Mouse (Mus musculus) intestine, embryonic 15.5 days (tissue): Measurements from ENCODE around the gene Chpf2. TPM values are rescaled to one million over a fixed set of nuclear protein-coding genes. Genes with fewer than 3 reads are reported as not detected.
A peak's percentile ranks its signal among the peaks of the same experiment; 100 is the strongest.

Source experiments
- ATAC-seq: fragments of 200-750 bp; cut with Nextera tagmentation; 2 replicates; pipeline ENCODE4 v1.8.0; 2017; ENCODE audit warnings: moderate TSS enrichment, moderate library complexity
- H3K27ac ChIP-seq: fragments of 300-500 bp; sonication (generic); 2 replicates; pipeline ENCODE4 v1.5.1; 2015; ENCODE audit warnings: mild to moderate bottlenecking, inconsistent platforms
- H3K27me3 ChIP-seq: fragments of 300-500 bp; sonication (generic); replicated peaks from 2 replicates; pipeline ENCODE4 v1.6.1; 2015; ENCODE audit warnings: inconsistent platforms
- H3K36me3 ChIP-seq: fragments of 300-500 bp; sonication (generic); 2 replicates; pipeline ENCODE4 v1.6.1; 2015; ENCODE audit warnings: inconsistent platforms
- H3K4me1 ChIP-seq: fragments of 300-500 bp; sonication (generic); replicated peaks from 2 replicates; pipeline ENCODE4 v1.6.1; 2015; ENCODE audit warnings: inconsistent platforms
- H3K4me2 ChIP-seq: fragments of 300-500 bp; sonication (generic); replicated peaks from 2 replicates; pipeline ENCODE4 v1.6.1; 2015; ENCODE audit warnings: mild to moderate bottlenecking, inconsistent platforms
- H3K4me3 ChIP-seq: fragments of 300-500 bp; sonication (generic); replicated peaks from 2 replicates; pipeline ENCODE4 v1.5.1; 2015; ENCODE audit warnings: inconsistent platforms
- H3K9ac ChIP-seq: fragments of 300-500 bp; sonication (generic); 2 replicates; pipeline ENCODE4 v1.6.1; 2015; ENCODE audit warnings: inconsistent platforms
- H3K9me3 ChIP-seq: fragments of 300-500 bp; sonication (generic); 2 replicates; pipeline ENCODE4 v1.6.1; 2016; ENCODE audit warnings: inconsistent platforms
- WGBS: fragments of 180-500 bp; shearing (Covaris S2); methylation state at CpG from one replicate; pipeline ENCODE4 v1.1.7; 2015; 5-methylcytosine and 5-hydroxymethylcytosine counted together
- polyA plus RNA-seq: library from polyadenylated mRNA; unstranded; fragments of >200 nt; fragmentation: Nextera tagmentation; extraction: Ambion mirVana; gene quantifications from 2 replicates; pipeline ENCODE4 v1.2.1, GENCODE M21; 2015

Gene Chpf2
- polyA plus RNA-seq, 1 experiment from 2014 or later = 16.0 TPM

DNA sequence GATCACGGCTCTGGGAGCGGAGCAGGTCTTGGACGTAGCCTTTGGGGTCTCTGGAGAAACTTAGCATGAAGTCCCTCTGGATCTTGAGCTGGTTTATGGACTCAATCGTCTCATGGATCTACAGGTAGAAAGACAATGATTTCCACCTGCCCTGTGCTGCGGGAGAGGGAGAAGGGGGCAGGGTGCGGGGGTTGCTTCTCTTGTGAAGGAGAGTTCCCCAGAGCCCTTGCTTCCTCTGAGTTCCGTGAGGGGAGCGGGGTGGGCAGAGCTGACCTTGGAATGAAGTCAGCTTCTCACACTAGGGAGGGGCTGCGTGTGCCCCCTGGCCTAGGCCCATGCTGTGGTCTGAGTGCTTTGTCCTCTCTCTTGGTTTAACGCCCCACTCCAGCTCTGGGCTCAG lies 6.7 kb downstream of the Chpf2 start:
- peaks cover 21% of the 10 kb centered on the region for H3K36me3 ChIP-seq
- no peak for ATAC-seq
- H3K4me3 ChIP-seq = no peak overlapping the region
- 85% methylated on average over 10 of the region's 10 CpGs for WGBS
- H3K4me1 ChIP-seq = peaks cover 24% of the 10 kb centered on the region
- H3K9ac ChIP-seq = no peak overlapping the region
- H3K4me2 ChIP-seq = no peak overlapping the region
- H3K9me3 ChIP-seq = no peaks in the 10 kb centered on the region
- no peaks in the 10 kb centered on the region for H3K27me3 ChIP-seq
- H3K27ac ChIP-seq = no peak overlapping the region

DNA sequence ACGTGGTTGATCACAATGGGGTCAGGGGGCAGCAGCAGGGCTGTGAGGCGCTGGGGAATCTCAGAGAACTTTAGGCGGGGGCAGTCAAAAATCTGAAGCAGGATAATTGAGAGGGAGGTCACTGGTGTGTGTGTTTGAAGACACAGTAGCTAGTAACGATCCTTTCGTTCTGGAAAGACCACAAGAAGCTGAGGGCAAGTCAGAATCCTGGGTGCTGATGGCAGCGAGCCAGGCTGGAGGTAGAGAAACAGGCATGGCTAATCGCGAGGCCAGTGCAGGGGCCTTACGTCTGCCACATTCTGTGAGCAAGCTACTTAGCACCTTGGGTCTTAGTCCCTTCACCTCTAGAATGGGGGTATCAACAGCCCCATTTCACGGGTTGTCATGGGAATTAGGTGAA lies 7.4 kb downstream of the Chpf2 start:
- H3K4me1 ChIP-seq = peaks cover 30% of the 10 kb centered on the region
- ATAC-seq = no peak
- no peaks in the 10 kb centered on the region for H3K27me3 ChIP-seq
- H3K27ac ChIP-seq = no peak overlapping the region
- H3K9me3 ChIP-seq = no peaks in the 10 kb centered on the region
- H3K4me2 ChIP-seq = no peak overlapping the region
- H3K4me3 ChIP-seq = no peak overlapping the region
- no peak overlapping the region for H3K9ac ChIP-seq
- 75% methylated on average over 10 of the region's 10 CpGs for WGBS
- peaks cover 18% of the 10 kb centered on the region for H3K36me3 ChIP-seq

DNA sequence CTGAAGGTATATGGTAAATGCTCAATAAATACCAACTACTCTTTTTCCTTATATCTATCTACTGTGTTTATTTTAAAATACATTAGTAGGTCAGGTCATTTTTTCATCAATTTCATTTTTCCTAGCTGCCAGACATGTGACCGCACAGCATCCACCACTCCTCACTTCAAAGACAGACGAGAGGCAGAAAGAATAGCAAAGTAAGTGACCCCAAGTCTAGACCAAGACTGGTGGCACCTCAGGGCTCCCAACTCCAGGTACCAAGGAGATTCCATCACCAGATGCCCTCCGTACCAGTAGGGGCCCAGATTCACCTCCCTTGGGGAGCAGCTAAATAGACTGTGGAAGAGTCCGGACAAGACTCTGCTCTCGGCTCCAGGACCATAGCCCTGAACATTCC lies 7.8 kb downstream of the Chpf2 start:
- Histone ChIP-seq H3K4me3 (no peak overlapping the region), H3K27me3 (0 out of 2 replicates have a peak, but pooled peaks cover 4% of the 10 kb centered on the region), H3K27ac (no peak overlapping the region), H3K9ac (no peak overlapping the region), H3K9me3 (no peaks in the 10 kb centered on the region), H3K4me1 (peaks cover 34% of the 10 kb centered on the region), H3K4me2 (no peak overlapping the region), H3K36me3 (peaks cover 18% of the 10 kb centered on the region)
- 92% methylated on average over 5 of the region's 5 CpGs for WGBS
- no peak for ATAC-seq

DNA sequence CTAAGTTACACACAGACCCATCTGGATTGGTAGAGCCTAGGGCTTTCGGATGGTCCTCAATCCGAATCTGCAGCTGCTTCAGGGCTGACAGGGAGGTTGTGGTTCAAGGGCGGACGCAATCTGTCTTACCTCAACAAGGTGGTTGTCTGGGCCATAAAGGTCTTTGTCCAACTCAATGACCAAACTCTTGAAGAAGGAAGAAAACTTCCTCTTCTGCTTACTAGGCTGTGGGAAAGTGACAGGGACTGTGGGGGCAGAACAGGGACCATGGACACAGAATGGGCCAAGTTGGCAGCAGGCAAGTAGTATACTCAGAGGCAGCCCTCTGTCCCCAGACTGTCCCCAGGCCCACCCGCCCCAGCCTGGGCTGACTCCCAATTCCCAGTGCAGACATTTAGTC lies 8.7 kb downstream of the Chpf2 start:
- WGBS = 89% methylated on average over 5 of the region's 5 CpGs
- H3K9me3 ChIP-seq = no peaks in the 10 kb centered on the region
- ATAC-seq = no peak
- H3K4me3 ChIP-seq = no peak overlapping the region
- 0 out of 2 replicates have a peak, but pooled peaks cover 6% of the 10 kb centered on the region for H3K27me3 ChIP-seq
- peaks cover 35% of the 10 kb centered on the region for H3K4me1 ChIP-seq
- no peak overlapping the region for H3K4me2 ChIP-seq
- H3K27ac ChIP-seq = no peak overlapping the region
- no peak overlapping the region for H3K9ac ChIP-seq
- H3K36me3 ChIP-seq = peaks cover 18% of the 10 kb centered on the region

DNA sequence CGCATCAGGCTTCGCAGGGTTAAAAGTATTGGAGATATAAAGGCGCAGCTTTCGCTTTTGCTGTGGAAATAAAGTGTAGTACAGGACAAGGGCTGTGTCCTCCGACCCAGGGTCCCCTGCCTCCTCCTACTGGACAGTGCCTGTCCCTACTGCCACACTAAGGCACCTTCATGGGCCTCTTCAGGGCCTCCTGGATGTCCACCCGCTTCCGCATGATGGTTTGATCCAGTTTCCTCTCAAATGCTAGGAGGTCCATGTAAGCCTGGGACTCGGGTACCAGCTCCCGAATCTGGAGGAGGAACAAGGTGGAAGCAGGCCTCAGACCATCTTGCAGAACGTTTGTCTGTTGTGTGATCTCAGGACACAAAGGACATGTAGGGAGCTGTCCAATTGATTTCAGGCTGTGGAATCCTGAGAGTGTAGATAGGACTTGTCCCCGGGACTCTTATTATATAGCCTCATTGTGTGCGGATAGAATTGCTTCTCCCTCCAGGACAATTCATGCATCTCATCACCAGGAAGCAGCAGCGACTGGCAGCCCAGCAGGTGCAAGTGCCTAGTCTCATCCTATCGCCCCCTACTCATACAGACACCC lies 9.3 kb downstream of the Chpf2 start:
- no peak overlapping the region for H3K9ac ChIP-seq
- H3K27ac ChIP-seq = no peak overlapping the region
- H3K4me3 ChIP-seq = no peak overlapping the region
- no peaks in the 10 kb centered on the region for H3K9me3 ChIP-seq
- 78% methylated on average over 14 of the region's 14 CpGs for WGBS
- H3K4me2 ChIP-seq = no peak overlapping the region
- H3K36me3 ChIP-seq = peaks cover 18% of the 10 kb centered on the region
- H3K27me3 ChIP-seq = peaks cover 6% of the 10 kb centered on the region; the same call in 1 of the 2 replicates
- peaks cover 41% of the 10 kb centered on the region for H3K4me1 ChIP-seq
- no peak for ATAC-seq

DNA sequence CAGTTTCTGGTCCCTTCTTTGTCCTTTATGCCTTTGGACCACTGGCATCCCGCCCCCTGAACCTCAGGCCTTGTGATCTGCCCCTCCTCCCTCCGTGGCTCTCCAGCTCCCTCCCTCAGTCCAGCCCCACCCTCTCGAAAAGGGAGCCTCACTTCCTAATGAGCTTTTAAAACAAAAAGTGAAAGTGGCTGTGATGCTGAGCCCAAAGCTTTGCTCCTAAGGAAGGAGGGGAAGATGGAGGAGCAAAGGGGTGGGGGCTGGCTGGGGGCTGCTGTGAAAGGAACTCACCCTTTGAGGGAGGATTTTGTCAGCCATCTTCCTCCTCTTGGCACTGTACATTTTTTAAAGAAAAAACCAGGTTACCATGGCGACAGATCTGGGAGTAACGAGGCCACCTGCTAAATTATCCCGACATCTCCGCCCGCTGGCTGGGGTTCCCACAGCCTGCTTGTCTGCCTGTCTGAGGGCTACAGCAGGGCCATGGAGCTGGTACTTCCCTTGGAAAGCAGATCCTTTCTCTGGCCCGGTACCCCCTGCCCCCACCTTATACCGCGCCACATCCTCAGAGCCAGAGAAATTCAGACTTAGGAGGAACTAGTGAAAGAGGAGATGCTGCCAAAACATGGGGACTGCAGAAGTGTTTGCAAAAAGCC lies 10.1 kb downstream of the Chpf2 start:
- WGBS = 37% methylated on average over 11 of the region's 11 CpGs
- no peak for ATAC-seq
- H3K4me3 ChIP-seq = no peak overlapping the region
- no peak overlapping the region for H3K9ac ChIP-seq
- peaks cover 6% of the 10 kb centered on the region; the same call in 1 of the 2 replicates for H3K27me3 ChIP-seq
- peaks cover 42% of the 10 kb centered on the region for H3K4me1 ChIP-seq
- H3K36me3 ChIP-seq = peaks cover 10% of the 10 kb centered on the region
- H3K9me3 ChIP-seq = no peaks in the 10 kb centered on the region
- 0 out of 2 replicates have a peak overlapping the region, but pooled peaks have one; percentile 44 for H3K27ac ChIP-seq
- no peak overlapping the region for H3K4me2 ChIP-seq

DNA sequence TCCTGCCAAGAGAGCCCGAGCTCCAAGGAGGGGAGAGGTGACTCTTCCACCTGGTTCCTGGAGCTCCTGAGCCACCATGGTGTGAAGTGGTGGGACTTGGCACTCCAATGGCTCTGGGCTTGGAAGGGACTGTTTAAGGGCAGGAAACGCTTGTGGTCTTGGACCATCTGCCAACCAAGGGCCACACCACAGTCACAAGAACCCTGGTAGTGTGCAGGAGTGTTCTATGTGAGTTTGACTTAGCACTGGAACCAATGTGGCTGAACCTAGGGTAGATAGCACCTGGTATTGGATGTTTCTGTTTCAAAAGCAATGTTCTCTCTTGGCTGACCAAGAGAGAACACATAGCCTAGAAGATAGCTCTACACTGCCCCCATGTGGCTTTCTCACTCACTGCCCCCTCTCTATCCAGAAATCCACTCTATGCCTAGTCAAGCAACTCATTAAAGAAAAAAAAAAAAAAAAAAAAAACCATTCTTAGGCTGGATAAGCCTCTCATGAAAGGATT lies 10.7 kb downstream of the Chpf2 start:
- H3K27ac ChIP-seq = 0 out of 2 replicates have a peak overlapping the region, but pooled peaks have one; percentile 44
- no peak overlapping the region for H3K9ac ChIP-seq
- H3K4me2 ChIP-seq = no peak overlapping the region
- 67% methylated on average over 2 of the region's 2 CpGs for WGBS
- peaks cover 6% of the 10 kb centered on the region; the same call in 1 of the 2 replicates for H3K27me3 ChIP-seq
- no peaks in the 10 kb centered on the region for H3K9me3 ChIP-seq
- H3K4me3 ChIP-seq = no peak overlapping the region
- ATAC-seq = peak; percentile 37
- peaks cover 5% of the 10 kb centered on the region for H3K36me3 ChIP-seq
- H3K4me1 ChIP-seq = peaks cover 39% of the 10 kb centered on the region

DNA sequence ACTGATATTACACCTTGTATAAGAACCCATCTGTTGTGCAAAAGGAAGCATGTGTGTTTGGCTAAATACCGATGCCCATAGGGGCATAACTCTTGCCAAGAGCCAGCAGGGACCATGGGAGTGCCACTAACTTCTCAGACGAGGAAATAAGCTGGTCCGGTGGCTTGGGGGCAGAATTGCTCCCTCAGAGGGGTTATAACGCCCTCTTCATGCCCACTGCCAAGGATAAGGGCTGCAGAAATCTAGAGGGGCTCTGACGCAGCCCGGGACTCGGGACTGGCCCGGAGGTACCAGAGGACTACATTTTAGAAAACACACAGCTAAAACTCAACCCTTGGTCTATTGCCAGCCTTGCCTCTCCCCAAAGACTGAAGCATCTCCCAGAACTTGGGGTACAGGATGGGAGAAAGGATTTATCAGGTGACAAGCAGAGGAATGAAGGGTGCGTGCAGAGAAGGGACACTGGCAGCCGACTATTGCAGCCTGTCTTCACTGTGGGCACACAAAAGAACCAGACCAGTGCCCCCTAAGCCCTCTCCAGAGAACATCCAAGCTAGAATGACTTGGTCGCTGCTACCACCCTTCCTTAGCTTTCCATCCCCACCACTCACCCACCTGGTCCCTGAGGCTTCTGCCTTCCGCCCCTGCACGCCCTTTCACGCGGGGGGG lies 11.5 kb downstream of the Chpf2 start:
- WGBS = 29% methylated on average over 15 of the region's 15 CpGs
- peak overlapping the region; percentile 49 for H3K9ac ChIP-seq
- H3K27ac ChIP-seq = no peak overlapping the region
- H3K36me3 ChIP-seq = peaks cover 5% of the 10 kb centered on the region
- no peaks in the 10 kb centered on the region for H3K9me3 ChIP-seq
- peak overlapping the region; percentile 44 for H3K4me3 ChIP-seq
- peaks cover 6% of the 10 kb centered on the region; the same call in 1 of the 2 replicates for H3K27me3 ChIP-seq
- H3K4me2 ChIP-seq = peak overlapping the region; percentile 91
- ATAC-seq = no peak
- H3K4me1 ChIP-seq = peaks cover 43% of the 10 kb centered on the region

DNA sequence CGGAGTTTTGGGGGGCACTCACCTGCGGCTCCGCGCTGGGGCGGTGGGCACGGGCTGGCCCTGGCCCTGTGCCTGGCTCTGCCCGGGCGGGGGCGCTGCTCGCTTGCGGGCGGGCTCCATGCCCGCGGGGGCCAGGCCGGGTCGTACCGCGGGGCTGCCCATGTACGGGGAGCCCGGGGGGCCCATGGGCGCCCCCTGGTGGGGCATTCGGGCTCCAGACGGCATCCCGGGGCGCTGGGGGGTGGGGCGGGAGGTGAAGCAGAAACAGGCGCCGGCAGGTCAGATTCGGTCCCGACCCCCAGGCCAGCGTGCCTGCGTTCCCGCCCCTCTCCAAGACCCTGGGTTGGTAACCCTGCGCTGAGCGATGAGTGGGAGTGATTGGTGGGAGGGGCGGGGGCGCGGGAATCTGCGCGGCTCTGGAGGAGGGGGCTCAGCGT lies 12.0 kb downstream of the Chpf2 start:
- H3K9ac ChIP-seq = peak overlapping the region; percentile 49
- H3K4me1 ChIP-seq = peaks cover 48% of the 10 kb centered on the region
- no peak overlapping the region for H3K27ac ChIP-seq
- ATAC-seq = peak; percentile 16; the same call in 1 of the 2 replicates
- H3K4me2 ChIP-seq = peak overlapping the region; percentile 91
- under 1% methylated on average over 40 of the region's 41 CpGs for WGBS
- peak overlapping the region; percentile 44 for H3K4me3 ChIP-seq
- no peaks in the 10 kb centered on the region for H3K9me3 ChIP-seq
- peaks cover 6% of the 10 kb centered on the region; the same call in 1 of the 2 replicates for H3K27me3 ChIP-seq
- peaks cover 4% of the 10 kb centered on the region for H3K36me3 ChIP-seq

DNA sequence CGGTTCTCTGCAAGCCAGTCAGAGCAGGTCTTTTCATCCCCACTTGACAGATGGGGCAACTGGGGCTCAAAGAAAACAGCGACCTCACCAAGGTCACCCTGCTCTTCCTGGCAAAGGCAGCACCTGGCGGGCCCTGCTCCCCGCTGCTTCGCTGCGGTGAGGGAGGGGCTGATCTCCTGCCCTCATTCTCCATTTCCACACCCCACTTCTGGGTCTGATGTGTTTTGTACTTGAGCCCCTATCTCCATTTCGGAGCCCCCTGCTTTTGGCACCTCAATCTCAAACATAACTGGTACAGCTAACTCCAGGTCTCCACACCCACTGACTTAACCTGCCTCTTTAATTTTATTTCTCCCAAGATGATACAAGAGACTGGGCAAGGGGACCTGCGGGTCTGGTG lies 12.6 kb downstream of the Chpf2 start:
- H3K9ac ChIP-seq = peak overlapping the region; percentile 49
- H3K9me3 ChIP-seq = no peaks in the 10 kb centered on the region
- H3K27me3 ChIP-seq = peaks cover 6% of the 10 kb centered on the region; the same call in 1 of the 2 replicates
- H3K36me3 ChIP-seq = no peaks in the 10 kb centered on the region; the same call in none of the 2 replicates
- peaks cover 54% of the 10 kb centered on the region for H3K4me1 ChIP-seq
- ATAC-seq = no peak
- H3K4me2 ChIP-seq = peak overlapping the region; percentile 91
- 23% methylated on average over 8 of the region's 8 CpGs for WGBS
- no peak overlapping the region for H3K27ac ChIP-seq
- peak overlapping the region; percentile 44 for H3K4me3 ChIP-seq

DNA sequence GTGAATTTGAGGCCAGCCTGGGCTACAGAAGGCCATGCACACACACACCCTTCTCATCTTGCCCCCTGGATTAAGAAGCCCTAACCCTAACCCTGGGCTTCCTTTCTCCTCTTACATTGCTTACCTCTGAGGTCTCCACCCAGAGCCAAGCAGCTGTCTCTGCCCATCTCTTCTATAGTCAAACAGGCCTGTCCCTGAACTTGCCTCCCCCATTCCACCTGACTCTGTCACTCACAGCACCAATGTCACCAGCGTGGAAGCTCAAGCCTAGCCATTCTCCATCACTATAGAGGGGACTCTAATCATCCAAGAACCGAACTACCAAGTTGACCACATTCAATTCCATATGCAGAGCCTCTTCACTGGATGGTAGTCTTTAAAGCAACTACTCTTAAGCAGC lies 13.7 kb downstream of the Chpf2 start:
- Histone ChIP-seq H3K4me2 (peak overlapping the region; percentile 87), H3K4me3 (no peak overlapping the region), H3K27ac (no peak overlapping the region), H3K4me1 (peaks cover 58% of the 10 kb centered on the region), H3K9ac (no peak overlapping the region), H3K9me3 (no peaks in the 10 kb centered on the region), H3K27me3 (peaks cover 6% of the 10 kb centered on the region; the same call in 1 of the 2 replicates), H3K36me3 (no peaks in the 10 kb centered on the region; the same call in none of the 2 replicates)
- 81% methylated on average over 2 of the region's 2 CpGs for WGBS
- no peak for ATAC-seq
